Mouse (Mus musculus) thymus, postnatal 10 days (tissue): Measurements from ENCODE around the gene Olfr1040.
"Not testable (repeated sequence)": the region's sequence is repeated elsewhere in the genome, so short reads cannot be mapped to it uniquely, and the experiment has no call there.

Source experiments
- DNase-seq, 2 experiments: peaks; one replicate each; pipeline ENCODE4 v3.0.0; 2021; ENCODE audit warnings: low spot score in 2 of 2

Gene Olfr1040

GRCm38 (mm10) chr2:86146632-86147031, at the start of gene Olfr1040:
TSS of gene Olfr1040 (minus strand) at chr2:86146732.
- DNase-seq = no peak

- DNase-seq = no peak
Observed at GRCm38 (mm10) chr2:86195863-86196262, 49.3 kb upstream of the Olfr1040 start.

- no peak for DNase-seq
Observed at GRCm38 (mm10) chr2:86185583-86185982, 39.1 kb upstream of the Olfr1040 start, which contains the start of gene Olfr52. TSS of gene Olfr52 (minus strand) at chr2:86185683.

GRCm38 (mm10) chr2:86179950-86180349, 33.4 kb upstream of the Olfr1040 start:
- DNase-seq = no peak

- no peak for DNase-seq
Observed at GRCm38 (mm10) chr2:86177720-86178119, 31.2 kb upstream of the Olfr1040 start, which contains the start of gene Olfr1044. TSS of gene Olfr1044 (minus strand) at chr2:86177820.

GRCm38 (mm10) chr2:86175422-86175821, 28.9 kb upstream of the Olfr1040 start:
- DNase-seq = not testable (repeated sequence)

GRCm38 (mm10) chr2:86167422-86167821, 20.9 kb upstream of the Olfr1040 start, which contains the start of gene Olfr1043:
TSS of gene Olfr1043 (minus strand) at chr2:86167522.
- no peak for DNase-seq

- no peak for DNase-seq
Observed at GRCm38 (mm10) chr2:86161738-86162137, 15.2 kb upstream of the Olfr1040 start, which contains the start of gene Olfr1042. TSS of gene Olfr1042 (minus strand) at chr2:86161838.

GRCm38 (mm10) chr2:86135828-86136227, 10.7 kb downstream of the Olfr1040 start, which contains the start of gene Olfr1039:
TSS of gene Olfr1039 (minus strand) at chr2:86135928.
- DNase-seq = no peak
